Mouse (Mus musculus): ENCODE measurements around the gene Ccn1. TPM values are rescaled to one million over a fixed set of nuclear protein-coding genes. Genes with fewer than 3 reads are reported as not detected.

Gene Ccn1
- polyA plus RNA-seq, 1 experiment from 2014 or later, result 43.9 TPM

- Histone ChIP-seq H3K27me3 (no peaks in the 10 kb centered on the region), H3K27ac (no peak overlapping the region), H3K4me3 (replicated peaks) (no peak overlapping the region), H3K9me3 (no peaks in the 10 kb centered on the region), H3K36me3 (replicated peaks) (no peaks in the 10 kb centered on the region), H3K4me2 (no peak overlapping the region), H3K4me1 (no peaks in the 10 kb centered on the region), H3K9ac (no peak overlapping the region)
- WGBS, result 86% methylated on average over 4 of the region's 4 CpGs
- no peak for ATAC-seq (ENCODE audit: low FRiP score)
Observed at GRCm38 (mm10) chr3:145666383-145666782, 16.6 kb upstream of the Ccn1 start.

GRCm38 (mm10) chr3:145656993-145657713 is 7.4 kb upstream of the Ccn1 start:
- Histone ChIP-seq H3K9ac (no peak overlapping the region), H3K4me2 (no peak overlapping the region), H3K27ac (no peak overlapping the region), H3K4me3 (replicated peaks) (no peak overlapping the region), H3K27me3 (peaks cover 11% of the 10 kb centered on the region), H3K36me3 (replicated peaks) (no peaks in the 10 kb centered on the region), H3K4me1 (peaks cover 18% of the 10 kb centered on the region), H3K9me3 (no peaks in the 10 kb centered on the region)
- no peak for ATAC-seq (ENCODE audit: low FRiP score)
- WGBS, result 54% methylated on average over 14 of the region's 14 CpGs

- Histone ChIP-seq H3K9me3 (no peaks in the 10 kb centered on the region), H3K4me2 (no peak overlapping the region), H3K9ac (no peak overlapping the region), H3K4me3 (replicated peaks) (no peak overlapping the region), H3K4me1 (peaks cover 40% of the 10 kb centered on the region), H3K27ac (no peak overlapping the region), H3K36me3 (replicated peaks) (no peaks in the 10 kb centered on the region), H3K27me3 (peaks cover 17% of the 10 kb centered on the region)
- ATAC-seq (ENCODE audit: low FRiP score), result no peak
- 76% methylated on average over 6 of the region's 6 CpGs for WGBS
Observed at GRCm38 (mm10) chr3:145654944-145655343, 5.2 kb upstream of the Ccn1 start.

- peaks cover 17% of the 10 kb centered on the region for H3K27me3 ChIP-seq
- no peaks in the 10 kb centered on the region for H3K9me3 ChIP-seq
- ATAC-seq (ENCODE audit: low FRiP score), result no peak
- H3K27ac ChIP-seq, result no peak overlapping the region
- peak overlapping the region; percentile 80; the same call in 1 of the 2 replicates for H3K4me2 ChIP-seq
- WGBS, result 43% methylated on average over 9 of the region's 9 CpGs
- no peak overlapping the region for H3K4me3 ChIP-seq (replicated peaks)
- no peak overlapping the region for H3K9ac ChIP-seq
- no peaks in the 10 kb centered on the region for H3K36me3 ChIP-seq (replicated peaks)
- H3K4me1 ChIP-seq, result peaks cover 47% of the 10 kb centered on the region
Observed at GRCm38 (mm10) chr3:145654028-145654427, 4.2 kb upstream of the Ccn1 start.

- Histone ChIP-seq H3K9ac (peak overlapping the region; percentile 63), H3K36me3 (replicated peaks) (no peaks in the 10 kb centered on the region), H3K27ac (peak overlapping the region; percentile 75; the same call in 1 of the 2 replicates), H3K27me3 (peaks cover 17% of the 10 kb centered on the region), H3K4me3 (replicated peaks) (peak overlapping the region; percentile 42), H3K4me1 (peaks cover 54% of the 10 kb centered on the region), H3K9me3 (no peaks in the 10 kb centered on the region), H3K4me2 (peak overlapping the region; percentile 80)
- WGBS, result under 1% methylated on average over 53 of the region's 53 CpGs
- ATAC-seq (ENCODE audit: low FRiP score), result peak; percentile 25; the same call in 1 of the 2 replicates
Observed at GRCm38 (mm10) chr3:145653191-145653940, 3.6 kb upstream of the Ccn1 start.

- Histone ChIP-seq H3K4me1 (peaks cover 62% of the 10 kb centered on the region), H3K36me3 (replicated peaks) (0 out of 2 replicates have a peak, but pooled peaks cover under 1% of the 10 kb centered on the region), H3K27me3 (peaks cover 17% of the 10 kb centered on the region), H3K27ac (peak overlapping the region; percentile 75), H3K9me3 (no peaks in the 10 kb centered on the region), H3K9ac (peak overlapping the region; percentile 63; the same call in 1 of the 2 replicates), H3K4me2 (peak overlapping the region; percentile 80), H3K4me3 (replicated peaks) (peak overlapping the region; percentile 63)
- WGBS, result 7% methylated on average over 20 of the region's 20 CpGs
- no peak for ATAC-seq (ENCODE audit: low FRiP score)
Observed at GRCm38 (mm10) chr3:145652322-145653131, 2.7 kb upstream of the Ccn1 start.

- ATAC-seq (ENCODE audit: low FRiP score), result no peak
- peaks cover 68% of the 10 kb centered on the region for H3K4me1 ChIP-seq
Observed at GRCm38 (mm10) chr3:145651978-145652321, 2.2 kb upstream of the Ccn1 start.

GRCm38 (mm10) chr3:145651029-145651977 is 1.5 kb upstream of the Ccn1 start:
- peaks cover 20% of the 10 kb centered on the region for H3K27me3 ChIP-seq

More at GRCm38 (mm10) chr3:145651978-145652321, 2.2 kb upstream of the Ccn1 start:
- Histone ChIP-seq H3K9me3 (no peaks in the 10 kb centered on the region), H3K9ac (0 out of 2 replicates have a peak overlapping the region, but pooled peaks have one; percentile 8), H3K27me3 (peaks cover 20% of the 10 kb centered on the region), H3K4me2 (peak overlapping the region; percentile 80), H3K27ac (peak overlapping the region; percentile 75), H3K4me3 (replicated peaks) (peak overlapping the region; percentile 63), H3K36me3 (replicated peaks) (peaks cover 4% of the 10 kb centered on the region; the same call in 1 of the 2 replicates)
- WGBS, result 2% methylated on average over 10 of the region's 10 CpGs

GRCm38 (mm10) chr3:145650298-145651011 is 674 bp upstream of the Ccn1 start:
- peak overlapping the region; percentile 63 for H3K4me3 ChIP-seq (replicated peaks)
- peak overlapping the region; percentile 49 for H3K9ac ChIP-seq
- WGBS, result 0% methylated on average over 18 of the region's 18 CpGs
- peaks cover 80% of the 10 kb centered on the region for H3K4me1 ChIP-seq
- ATAC-seq (ENCODE audit: low FRiP score), result peak; percentile 1; the same call in 1 of the 2 replicates
- no peaks in the 10 kb centered on the region for H3K9me3 ChIP-seq
- H3K36me3 ChIP-seq (replicated peaks), result peaks cover 4% of the 10 kb centered on the region; the same call in 1 of the 2 replicates
- H3K27me3 ChIP-seq, result peaks cover 20% of the 10 kb centered on the region
- peak overlapping the region; percentile 80 for H3K4me2 ChIP-seq
- peak overlapping the region; percentile 75 for H3K27ac ChIP-seq

More at GRCm38 (mm10) chr3:145651029-145651977, 1.5 kb upstream of the Ccn1 start:
- Histone ChIP-seq H3K9ac (peak overlapping the region; percentile 49), H3K4me3 (replicated peaks) (peak overlapping the region; percentile 63), H3K36me3 (replicated peaks) (peaks cover 4% of the 10 kb centered on the region; the same call in 1 of the 2 replicates), H3K27ac (peak overlapping the region; percentile 75), H3K9me3 (no peaks in the 10 kb centered on the region), H3K4me1 (peaks cover 73% of the 10 kb centered on the region), H3K4me2 (peak overlapping the region; percentile 80)
- ATAC-seq (ENCODE audit: low FRiP score), result peak; percentile 20
- WGBS, result 2% methylated on average over 19 of the region's 19 CpGs

- peaks cover 82% of the 10 kb centered on the region for H3K4me1 ChIP-seq
- H3K27me3 ChIP-seq, result peaks cover 20% of the 10 kb centered on the region
- peak; percentile 3 for ATAC-seq (ENCODE audit: low FRiP score)
- WGBS, result under 1% methylated on average over 49 of the region's 49 CpGs
- peak overlapping the region; percentile 80 for H3K4me2 ChIP-seq
- H3K36me3 ChIP-seq (replicated peaks), result peaks cover 4% of the 10 kb centered on the region; the same call in 1 of the 2 replicates
- peak overlapping the region; percentile 81 for H3K9ac ChIP-seq
- H3K27ac ChIP-seq, result peak overlapping the region; percentile 85
- no peaks in the 10 kb centered on the region for H3K9me3 ChIP-seq
- peak overlapping the region; percentile 63 for H3K4me3 ChIP-seq (replicated peaks)
Observed at GRCm38 (mm10) chr3:145648991-145649851, 560 bp downstream of the Ccn1 start.
